Mouse (Mus musculus): ENCODE results near the gene Gm5767.

GRCm38 (mm10) chr16:8672350-8672687, 8.3 kb upstream of the Gm5767 start:
- no peak for TF ChIP-seq POLR2A (IDR thresholded peaks at IDR 0.05; ENCODE audit: insufficient read depth, low read depth, low read length)
- TF ChIP-seq CTCF (IDR thresholded peaks at IDR 0.05), result no peak

Measured in heart, adult 2 months (tissue).